16 mouse cellular contexts compared by ENCODE assay signal in the genomic region with DNA sequence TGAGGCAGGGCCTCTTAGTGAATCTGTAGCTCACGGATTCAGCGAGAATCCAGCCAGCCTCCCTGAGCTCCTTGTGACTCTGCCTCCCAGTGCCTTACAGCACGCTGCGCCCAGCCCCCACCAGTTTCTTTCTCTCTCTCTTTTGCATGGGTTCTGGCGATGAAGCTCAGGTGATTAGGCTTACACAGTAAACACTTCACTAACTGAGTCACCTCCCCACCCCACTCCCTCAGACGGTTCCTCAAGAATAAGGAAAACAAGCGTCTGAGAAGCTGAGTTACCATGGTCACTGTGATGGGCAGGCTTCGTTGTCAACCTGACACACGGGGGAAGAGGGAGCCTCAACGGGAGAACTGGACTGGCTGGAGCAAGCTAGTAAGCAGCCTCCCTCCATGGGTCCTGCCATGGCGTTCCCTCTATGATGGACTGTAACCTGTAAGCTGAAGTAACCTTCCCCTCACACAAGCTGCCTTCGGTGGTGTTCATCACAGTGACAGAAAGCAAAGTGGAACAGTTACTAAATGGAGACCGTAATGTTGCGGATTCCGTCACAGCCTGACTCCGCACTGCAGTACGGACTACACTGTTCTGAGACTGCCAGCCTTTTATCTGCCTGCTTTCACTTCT. TPM values are rescaled to one million over a fixed set of nuclear protein-coding genes. Genes with fewer than 3 reads are reported as not detected.
DNase-seq lines count a peak whose midpoint lies in the region; ATAC-seq and TF ChIP-seq lines count a peak whose summit lies in the region.
"Had no signal": no experiment of that assay in that cellular context is flagged by ENCODE, and none has a peak within 500 bp of the region (broad histone marks: within the 10 kb centered on the region; RNA-seq: fewer than 3 reads in every experiment).

No protein-coding gene starts in this region.

- H3K36me3 ChIP-seq in midbrain, embryonic 14.5 days (ENCODE audit: control insufficient read depth, insufficient read depth, low read length), result no peaks in the 10 kb centered on the region
- no peaks in the 10 kb centered on the region for H3K36me3 ChIP-seq in midbrain, postnatal 0 days (ENCODE audit: insufficient read depth, low read length)
- H3K36me3 ChIP-seq in stomach, embryonic 14.5 days (ENCODE audit: control insufficient read depth, insufficient read depth, low read length), result no peaks in the 10 kb centered on the region
- H3K36me3 ChIP-seq: heart, embryonic 10.5 days; hindbrain, embryonic 13.5 days; limb, embryonic 15.5 days; neural tube, embryonic 12.5 days had no signal

- no peak overlapping the region for H3K4me2 ChIP-seq in midbrain, embryonic 14.5 days (ENCODE audit: low read length)
- H3K4me2 ChIP-seq in midbrain, postnatal 0 days (ENCODE audit: low read depth, low read length, poor library complexity, severe bottlenecking), result no peak overlapping the region
- no peak overlapping the region; the same call in 1 of the 2 replicates for H3K4me2 ChIP-seq in stomach, embryonic 14.5 days (replicated peaks; ENCODE audit: low read depth, low read length)
- H3K4me2 ChIP-seq: hindbrain, embryonic 13.5 days; limb, embryonic 15.5 days; neural tube, embryonic 12.5 days had no signal

- ATAC-seq in frontal cortex, adult (ENCODE audit: low TSS enrichment), result peak; percentile 14; the same call in 1 of the 2 replicates
- no peak for ATAC-seq in midbrain, embryonic 14.5 days (ENCODE audit: low FRiP score, low TSS enrichment)
- ATAC-seq in midbrain, postnatal 0 days (ENCODE audit: low FRiP score), result no peak
- peak; percentile 54; the same call in 1 of the 2 replicates for ATAC-seq in stomach, embryonic 14.5 days (ENCODE audit: insufficient number of reproducible peaks, insufficient read depth, low FRiP score, low read depth)

- H3K4me3 ChIP-seq in midbrain, embryonic 14.5 days (replicated peaks; ENCODE audit: low read depth, low read length), result no peak overlapping the region
- no peak overlapping the region for H3K4me3 ChIP-seq in midbrain, postnatal 0 days (ENCODE audit: low read depth, low read length)
- H3K4me3 ChIP-seq in stomach, embryonic 14.5 days (ENCODE audit: low read depth, low read length), result no peak overlapping the region
- H3K4me3 ChIP-seq: heart, embryonic 10.5 days; hindbrain, embryonic 13.5 days; limb, embryonic 15.5 days; megakaryocyte, embryonic 14.5 days; neural tube, embryonic 12.5 days had no signal

- H3K27ac ChIP-seq in midbrain, embryonic 14.5 days (replicated peaks; ENCODE audit: low read depth, low read length), result no peak overlapping the region
- no peak overlapping the region for H3K27ac ChIP-seq in midbrain, postnatal 0 days (ENCODE audit: low read depth, low read length)
- H3K27ac ChIP-seq in stomach, embryonic 14.5 days (ENCODE audit: low read length), result no peak overlapping the region
- H3K27ac ChIP-seq: heart, embryonic 10.5 days; hindbrain, embryonic 13.5 days; limb, embryonic 15.5 days; neural tube, embryonic 12.5 days had no signal

- H3K9ac ChIP-seq in midbrain, embryonic 14.5 days (replicated peaks; ENCODE audit: low read length), result no peak overlapping the region
- H3K9ac ChIP-seq in midbrain, postnatal 0 days (replicated peaks; ENCODE audit: low read length, poor library complexity, severe bottlenecking), result no peak overlapping the region
- no peak overlapping the region for H3K9ac ChIP-seq in stomach, embryonic 14.5 days (replicated peaks; ENCODE audit: low read depth, low read length)
- H3K9ac ChIP-seq: hindbrain, embryonic 13.5 days; limb, embryonic 15.5 days; neural tube, embryonic 12.5 days had no signal

- H3K4me1 ChIP-seq in midbrain, embryonic 14.5 days (ENCODE audit: control insufficient read depth, insufficient read depth, low read length), result peaks cover 11% of the 10 kb centered on the region
- H3K4me1 ChIP-seq in midbrain, postnatal 0 days (ENCODE audit: insufficient read depth, low read length), result peaks cover 9% of the 10 kb centered on the region; the same call in 1 of the 2 replicates
- H3K4me1 ChIP-seq in stomach, embryonic 14.5 days (ENCODE audit: control insufficient read depth, insufficient read depth, low read length), result peaks cover 44% of the 10 kb centered on the region

- H3K9me3 ChIP-seq in midbrain, embryonic 14.5 days (ENCODE audit: control insufficient read depth, low read length), result no peaks in the 10 kb centered on the region
- no peaks in the 10 kb centered on the region for H3K9me3 ChIP-seq in midbrain, postnatal 0 days (ENCODE audit: low read length)
- H3K9me3 ChIP-seq in stomach, embryonic 14.5 days (ENCODE audit: control insufficient read depth, low read depth, low read length), result no peaks in the 10 kb centered on the region
- H3K9me3 ChIP-seq: heart, embryonic 10.5 days; hindbrain, embryonic 13.5 days; limb, embryonic 15.5 days; megakaryocyte, embryonic 14.5 days; neural tube, embryonic 12.5 days had no signal

- no peak for DNase-seq in frontal cortex, postnatal 25 days (ENCODE audit: low spot score in 2 of 2)
- DNase-seq in midbrain, embryonic 14.5 days, result peak; percentile 40
- DNase-seq in midbrain, postnatal 0 days (ENCODE audit: low spot score), result no peak
- DNase-seq in brain, embryonic 14.5 days (ENCODE audit: low read depth), result peak; percentile 47
- DNase-seq in ovary, adult 18-20 months (ENCODE audit: low spot score), result no peak
- no peak for DNase-seq in ovary, postnatal 14 days (ENCODE audit: low spot score)
- DNase-seq: B cell, adult 2 months; kidney, postnatal 25 days; right cerebral cortex, postnatal 25 days had no signal

- WGBS in midbrain, embryonic 14.5 days, result 39% methylated on average over 17 of the region's 17 CpGs
- WGBS in midbrain, postnatal 0 days, result 37% methylated on average over 17 of the region's 17 CpGs
- WGBS in stomach, embryonic 14.5 days, result 37% methylated on average over 17 of the region's 17 CpGs

- H3K27me3 ChIP-seq in midbrain, embryonic 14.5 days (ENCODE audit: control insufficient read depth, insufficient read depth, low read length), result no peaks in the 10 kb centered on the region
- H3K27me3 ChIP-seq in midbrain, postnatal 0 days (ENCODE audit: insufficient read depth, low read length), result no peaks in the 10 kb centered on the region
- H3K27me3 ChIP-seq in stomach, embryonic 14.5 days (ENCODE audit: control insufficient read depth, insufficient read depth, low read length), result no peaks in the 10 kb centered on the region
- H3K27me3 ChIP-seq: neural tube, embryonic 12.5 days had no signal

- TF ChIP-seq POLR2A in brain, embryonic 14.5 days (IDR thresholded peaks at IDR 0.05; ENCODE audit: borderline replicate concordance, extremely low read depth, insufficient read depth, insufficient read length, poor library complexity, severe bottlenecking), result no peak

- TF ChIP-seq CTCF in midbrain, postnatal 0 days (IDR thresholded peaks at IDR 0.05), result no peak
- TF ChIP-seq CTCF in brain, embryonic 14.5 days (IDR thresholded peaks at IDR 0.05; ENCODE audit: borderline replicate concordance, extremely low read depth, insufficient read depth, insufficient read length), result no peak

RNA-seq across cellular contexts. Expression of a gene that starts 37.8 kb away (rescaled TPM):
- 97.6 and 103 TPM in 2 replicates for polyA plus RNA-seq in midbrain, embryonic 14.5 days (2014; fragmentation: Nextera tagmentation; extraction: Ambion mirVana)
- 51.6 and 63.1 TPM in 2 replicates for total RNA-seq in midbrain, postnatal 0 days (2014; rRNA removed)
- 101 and 103 TPM in 2 replicates for polyA plus RNA-seq in midbrain, postnatal 0 days (2015; fragmentation: Nextera tagmentation; extraction: Ambion mirVana)
- 99.6 and 102 TPM in 2 replicates for polyA plus RNA-seq in brain, embryonic 14.5 days (2012; rRNA removed)
- 54.7 and 55.2 TPM in 2 replicates for polyA plus RNA-seq in stomach, embryonic 14.5 days (2014; fragmentation: Nextera tagmentation; extraction: Ambion mirVana)

Comparison
In these comparisons a context has a peak if more than half of its experiments do, and no peak if none do; other contexts are left out.
1. DNase-seq: peak in midbrain, embryonic 14.5 days (single experiment) and brain, embryonic 14.5 days (single experiment); none in frontal cortex, postnatal 25 days (0 of 2), midbrain, postnatal 0 days (single experiment), ovary, adult 18-20 months (single experiment) and ovary, postnatal 14 days (single experiment).
2. ATAC-seq: peak in frontal cortex, adult (single experiment) and stomach, embryonic 14.5 days (single experiment); none in midbrain, embryonic 14.5 days (single experiment) and midbrain, postnatal 0 days (single experiment).